Mouse (Mus musculus) urinary bladder, postnatal 4 days (tissue): ENCODE measurements around the gene Gimap3.
A peak's percentile ranks its signal among the peaks of the same experiment; 100 is the strongest.

ENCODE experiments used
- DNase-seq, 2 experiments: peaks; one replicate each; pipeline ENCODE4 v3.0.0; 2021 to 2022; ENCODE audit warnings: low spot score in 2 of 2

The Gimap3 gene

DNA sequence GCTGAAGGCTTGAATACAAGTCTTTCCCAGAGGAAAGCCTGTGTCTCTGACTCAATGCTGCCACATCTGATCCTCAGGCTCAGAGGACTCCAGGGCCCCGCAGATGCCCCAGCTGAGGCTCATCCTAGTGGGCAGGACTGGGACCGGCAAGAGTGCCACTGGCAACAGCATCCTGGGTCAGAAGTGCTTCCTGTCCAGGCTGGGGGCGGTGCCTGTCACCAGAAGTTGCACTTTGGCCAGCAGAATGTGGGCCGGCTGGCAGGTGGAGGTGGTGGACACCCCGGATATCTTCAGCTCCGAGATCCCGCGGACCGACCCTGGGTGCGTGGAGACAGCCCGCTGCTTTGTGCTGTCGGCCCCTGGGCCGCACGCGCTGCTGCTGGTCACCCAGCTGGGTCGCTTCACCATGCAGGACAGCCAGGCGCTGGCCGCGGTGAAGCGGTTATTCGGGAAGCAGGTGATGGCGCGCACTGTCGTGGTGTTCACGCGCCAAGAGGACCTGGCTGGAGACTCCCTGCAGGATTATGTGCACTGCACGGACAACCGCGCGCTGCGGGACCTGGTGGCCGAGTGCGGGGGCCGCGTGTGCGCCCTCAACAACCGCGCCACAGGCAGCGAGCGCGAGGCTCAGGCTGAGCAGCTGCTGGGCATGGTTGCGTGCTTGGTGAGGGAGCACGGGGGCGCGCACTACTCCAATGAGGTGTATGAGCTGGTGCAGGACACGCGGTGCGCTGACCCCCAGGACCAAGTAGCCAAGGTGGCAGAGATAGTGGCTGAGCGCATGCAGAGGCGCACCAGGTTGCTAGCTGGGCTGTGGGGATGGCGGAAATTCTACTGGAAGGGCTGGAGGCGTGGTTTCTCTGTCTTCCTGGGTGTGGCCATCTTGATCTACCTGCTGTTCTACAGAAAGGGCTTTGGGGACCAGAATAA lies 28.0 kb downstream of the Gimap3 start:
- DNase-seq, result no peak

DNA sequence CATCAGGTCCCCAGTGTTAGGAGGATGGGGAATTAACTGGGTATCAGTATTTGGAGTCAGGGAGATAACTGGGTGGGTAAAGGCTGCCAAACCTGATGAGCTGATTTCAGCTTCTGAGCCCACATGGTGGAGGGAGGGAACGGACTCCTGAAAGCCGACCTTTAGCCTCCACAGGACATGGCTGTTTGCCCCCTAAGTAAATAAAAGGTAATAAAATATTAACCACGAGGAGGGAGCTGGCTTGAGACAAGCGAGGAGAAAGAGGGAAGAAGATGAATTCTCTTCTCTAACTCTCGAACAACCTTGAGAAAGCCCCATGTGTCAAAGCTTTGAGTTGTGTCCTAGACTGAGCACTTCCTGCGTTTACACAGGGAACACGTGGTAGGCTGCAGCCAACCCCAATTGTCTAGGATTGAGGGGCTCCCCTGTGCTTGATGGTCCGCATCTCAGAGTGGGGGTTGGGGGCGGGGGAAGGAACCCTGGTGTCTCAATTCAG lies 28.9 kb downstream of the Gimap3 start:
- DNase-seq, result no peak

DNA sequence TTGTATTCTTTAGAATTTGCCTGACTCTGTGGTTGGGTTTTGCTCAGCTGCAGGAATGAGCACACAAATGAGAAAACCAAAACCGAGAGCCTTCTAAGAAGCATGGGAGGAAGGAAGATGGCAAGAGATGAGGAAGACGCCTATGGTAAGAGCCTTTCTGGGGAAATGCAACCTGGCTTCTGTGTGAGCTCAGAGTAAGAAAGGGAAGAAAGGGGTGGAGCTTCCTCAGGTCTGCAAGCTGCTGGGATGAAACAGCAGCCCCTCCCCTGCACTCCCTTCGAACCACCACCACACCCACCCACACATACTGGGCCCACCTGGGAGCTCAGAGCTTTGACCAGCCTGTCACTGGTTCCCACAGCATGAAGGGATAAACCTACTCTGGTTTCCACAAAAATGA lies 29.4 kb downstream of the Gimap3 start:
- DNase-seq, result no peak

DNA sequence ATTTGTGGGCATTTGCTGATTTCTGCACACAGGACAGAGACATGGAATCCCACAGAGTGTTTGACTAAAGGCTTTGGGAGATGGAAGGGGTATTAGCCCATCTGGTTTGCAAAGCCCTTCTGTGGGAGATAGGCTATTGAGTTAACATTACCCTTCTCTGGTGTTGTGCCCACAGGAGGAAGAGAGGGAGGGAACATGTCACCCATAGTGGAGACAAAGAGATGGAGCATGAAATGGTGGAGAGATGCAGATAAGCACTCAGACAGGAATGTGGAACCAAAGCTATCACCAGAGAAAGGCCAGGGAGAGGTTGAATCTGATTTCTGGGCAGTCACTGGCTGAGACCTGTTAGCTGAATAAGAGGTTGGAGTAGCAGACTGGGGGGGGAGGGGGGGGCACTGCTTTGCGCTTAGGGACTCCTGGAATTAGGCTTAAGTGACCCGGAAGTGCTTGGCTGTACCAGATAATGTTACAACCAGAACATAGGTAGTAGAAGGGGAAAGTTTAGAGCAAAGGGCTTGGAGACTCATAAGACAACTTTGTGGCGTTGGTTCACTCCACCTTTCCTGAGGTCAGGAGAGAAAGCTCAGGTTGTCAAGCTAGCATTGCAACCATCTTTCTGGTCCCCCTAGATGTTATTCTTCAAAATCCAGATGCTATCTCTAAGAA lies 30.0 kb downstream of the Gimap3 start:
- no peak for DNase-seq

DNA sequence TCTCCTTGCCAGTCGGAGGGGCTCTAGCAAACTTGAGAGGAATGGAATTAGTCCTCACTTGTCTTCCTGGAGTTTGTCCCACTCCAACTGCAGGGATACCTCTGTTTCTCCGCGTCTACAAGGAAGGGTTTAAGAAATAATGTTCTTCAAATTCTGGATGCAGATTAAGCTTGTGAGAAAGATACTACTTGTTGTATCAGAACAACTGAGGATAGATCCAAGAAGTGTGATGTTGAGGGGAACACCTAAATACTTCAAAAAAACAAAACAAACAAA lies 30.9 kb downstream of the Gimap3 start:
- DNase-seq, result no peak

DNA sequence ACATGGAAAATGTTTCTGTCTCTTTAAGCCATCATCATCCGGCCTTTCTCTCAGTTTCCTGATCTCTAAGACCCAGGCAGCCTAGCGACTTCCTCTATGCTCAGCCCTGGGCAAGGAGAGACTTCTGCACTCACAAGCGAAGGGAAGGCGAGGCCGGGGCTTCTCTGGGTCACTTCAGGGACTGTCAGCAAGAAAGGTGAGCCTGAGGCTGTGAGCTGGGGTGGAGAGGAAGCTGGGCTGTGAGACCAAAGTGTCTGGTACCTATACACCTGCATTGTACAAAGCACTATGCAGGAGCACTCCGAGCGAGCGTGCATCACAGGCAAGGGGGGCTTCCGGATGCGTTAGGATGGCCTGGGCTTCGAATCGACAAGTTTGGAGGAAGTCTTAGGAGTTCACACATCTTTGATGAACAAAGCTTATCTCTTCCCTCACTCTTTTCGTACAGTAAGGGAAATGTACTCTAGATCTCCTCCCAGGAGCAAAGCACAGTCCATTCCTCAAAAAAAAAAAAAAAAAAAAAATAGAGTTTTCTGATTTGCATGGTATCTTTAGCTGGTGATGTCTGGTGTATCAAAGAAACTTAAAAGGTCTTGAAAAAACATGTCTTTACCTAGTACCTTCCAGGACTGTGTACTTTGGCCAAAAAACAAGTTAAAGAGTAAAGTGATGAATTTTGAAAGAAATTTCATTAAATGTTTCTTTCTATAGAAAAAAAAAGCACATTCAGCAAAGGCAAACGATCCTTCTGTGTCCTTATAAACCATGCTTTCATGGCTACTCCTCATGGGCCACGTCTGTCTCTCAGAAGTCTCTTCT lies 31.5 kb downstream of the Gimap3 start, which contains the start of gene Gimap1:
Gene Gimap1, plus strand, starts transcription at position 94 of the 819 bp plus-strand sequence.
- no peak for DNase-seq

DNA sequence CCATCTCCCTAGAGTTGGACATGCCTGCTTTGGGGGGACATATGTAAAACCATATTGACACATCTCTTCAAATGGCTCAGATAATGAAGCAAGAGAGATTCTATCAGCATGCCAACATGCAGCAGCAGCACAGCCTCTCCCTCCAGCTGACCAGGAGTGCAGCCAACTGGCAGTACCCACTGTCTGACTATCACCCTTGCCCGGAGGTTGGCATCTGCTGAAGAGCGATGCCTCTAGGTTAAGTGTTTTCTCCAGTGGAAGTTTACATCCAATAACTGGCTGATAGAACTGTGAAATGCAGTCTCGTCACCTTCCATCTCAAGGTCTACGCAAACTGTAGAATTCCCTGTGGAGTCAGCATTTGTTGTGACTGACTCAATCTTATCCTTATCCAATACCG lies 33.0 kb downstream of the Gimap3 start:
- no peak for DNase-seq

DNA sequence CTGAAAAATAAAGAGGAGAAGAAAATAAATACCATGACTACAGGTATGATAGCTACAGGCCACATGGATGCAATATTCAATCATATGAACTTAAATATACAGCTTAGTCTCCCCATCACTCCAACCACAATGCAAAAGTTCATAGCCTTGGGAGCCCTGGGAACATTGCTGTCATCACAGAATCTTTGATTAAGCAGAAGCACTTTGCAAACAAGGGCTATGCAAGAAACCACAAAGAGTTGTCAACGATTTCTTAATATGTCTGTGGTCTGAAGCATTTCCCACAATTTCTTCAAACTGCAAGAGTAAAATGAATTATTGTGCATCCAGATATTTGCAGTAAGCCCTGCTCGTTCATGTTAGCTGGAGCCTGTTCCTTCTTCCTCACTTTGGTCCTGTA lies 33.6 kb downstream of the Gimap3 start:
- DNase-seq, result no peak

DNA sequence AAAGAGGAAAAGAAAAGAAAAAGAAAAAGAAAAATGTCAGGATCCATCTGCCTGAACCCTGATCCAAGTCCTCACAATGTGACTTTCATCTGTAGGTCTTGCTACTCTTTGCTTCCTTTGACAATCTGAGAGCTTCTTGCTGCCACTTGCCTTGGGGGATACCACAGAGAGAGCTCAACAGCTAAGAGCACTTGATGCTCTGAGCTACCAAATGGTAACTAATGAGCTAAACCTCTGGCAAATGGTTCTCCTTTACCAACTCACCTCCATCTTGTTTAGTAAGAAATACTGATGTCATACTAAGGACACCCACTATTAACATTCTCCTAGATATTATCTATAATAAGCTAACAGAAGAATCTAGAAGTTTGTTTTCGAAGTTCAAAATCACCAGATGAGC lies 37.0 kb downstream of the Gimap3 start:
- no peak for DNase-seq

DNA sequence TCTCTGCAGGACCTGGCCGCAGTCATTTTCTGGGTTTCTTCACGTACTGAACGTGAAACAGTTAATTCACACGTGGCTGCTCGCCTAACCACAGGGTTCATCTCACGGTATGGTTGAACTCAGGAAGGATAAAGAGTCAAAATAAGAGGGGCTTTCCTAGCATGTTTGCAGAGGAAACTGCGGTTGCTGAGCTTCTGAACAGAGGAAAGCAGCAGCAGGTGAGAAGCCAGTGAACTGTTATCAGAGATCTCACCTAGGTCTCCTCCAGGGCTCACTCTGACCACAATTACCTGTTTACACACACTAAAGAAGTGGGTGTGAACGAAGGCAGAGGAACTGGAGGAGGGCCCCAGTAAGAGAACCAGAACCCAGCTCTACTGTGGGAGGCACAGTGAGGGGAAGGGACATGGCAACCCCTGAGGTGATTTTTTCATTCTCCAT lies 37.8 kb downstream of the Gimap3 start:
- DNase-seq, result no peak

DNA sequence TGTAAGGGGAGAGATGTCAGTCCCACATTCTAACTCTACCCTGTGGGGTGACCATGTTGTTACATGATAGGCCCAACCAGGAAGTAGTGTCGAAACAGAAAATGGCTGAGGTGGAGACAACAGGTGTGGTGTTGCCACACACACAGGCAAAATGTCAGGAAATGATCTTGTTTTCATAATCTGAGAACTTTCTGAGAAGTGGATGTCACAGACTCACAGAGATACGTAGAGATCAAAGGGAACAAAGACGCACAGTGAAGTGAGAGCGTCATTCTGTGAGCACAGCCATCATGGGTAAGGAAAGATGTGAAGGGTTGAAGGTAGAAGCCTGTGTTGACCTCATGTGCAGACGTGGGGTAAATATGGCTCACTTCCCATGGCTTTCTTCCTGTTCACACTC lies 42.9 kb downstream of the Gimap3 start:
- DNase-seq, result no peak

DNA sequence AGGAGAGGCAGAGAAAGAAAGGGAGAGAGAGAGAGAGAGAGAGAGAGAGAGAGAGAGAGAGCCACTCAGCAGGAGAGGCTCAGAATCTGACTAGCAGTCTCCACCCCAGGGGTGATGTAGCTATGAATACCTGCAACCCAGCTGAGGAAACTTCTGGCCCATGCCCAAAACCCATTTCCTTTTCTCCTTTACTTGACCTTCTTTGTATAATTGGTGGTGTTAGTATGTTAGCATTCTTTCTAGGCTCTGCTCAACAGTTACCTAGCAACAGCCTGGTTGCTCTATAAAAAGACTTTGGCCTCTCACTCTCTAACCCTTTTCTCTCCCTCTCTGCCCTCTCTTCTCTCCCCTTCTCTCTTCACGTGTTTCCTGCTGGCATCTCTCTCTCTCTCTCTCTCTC lies 45.2 kb downstream of the Gimap3 start:
- no peak for DNase-seq

DNA sequence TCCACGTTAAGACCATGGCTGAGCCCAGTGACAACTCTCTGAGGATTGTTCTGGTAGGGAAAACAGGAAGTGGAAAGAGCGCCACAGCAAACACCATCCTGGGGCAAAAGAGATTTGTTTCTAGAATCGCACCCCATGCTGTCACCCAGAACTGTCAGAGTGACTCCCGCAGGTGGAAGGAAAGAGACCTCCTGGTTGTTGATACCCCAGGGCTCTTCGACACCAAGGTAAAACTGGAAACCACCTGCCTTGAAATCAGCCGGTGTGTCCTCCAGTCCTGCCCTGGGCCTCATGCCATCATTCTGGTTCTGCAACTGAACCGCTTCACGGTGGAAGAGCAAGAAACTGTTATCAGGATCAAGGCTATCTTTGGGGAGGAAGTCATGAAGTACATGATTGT lies 47.2 kb downstream of the Gimap3 start:
- DNase-seq, result peak in 1 of 2 experiments; percentile 52

DNA sequence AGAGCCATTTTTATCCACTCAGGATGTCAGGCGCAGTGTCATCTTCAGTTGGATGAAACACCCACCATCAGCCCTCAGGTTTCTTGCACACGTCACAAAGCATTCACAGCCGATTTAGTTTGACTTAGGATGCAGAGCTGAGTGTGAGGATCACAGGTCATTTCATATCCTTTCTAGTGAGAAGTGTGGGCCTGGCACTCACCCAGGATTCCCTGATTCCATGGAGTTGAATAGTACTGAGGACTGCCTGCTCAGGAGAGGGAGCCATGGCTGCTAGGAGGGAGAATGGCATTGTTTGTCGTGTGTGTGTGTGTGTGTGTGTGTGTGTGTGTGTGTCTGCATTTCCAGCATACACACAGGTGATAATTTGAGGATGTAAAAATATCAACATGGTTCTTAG lies 50.3 kb downstream of the Gimap3 start:
- DNase-seq, result peak in 1 of 2 experiments; percentile 54

DNA sequence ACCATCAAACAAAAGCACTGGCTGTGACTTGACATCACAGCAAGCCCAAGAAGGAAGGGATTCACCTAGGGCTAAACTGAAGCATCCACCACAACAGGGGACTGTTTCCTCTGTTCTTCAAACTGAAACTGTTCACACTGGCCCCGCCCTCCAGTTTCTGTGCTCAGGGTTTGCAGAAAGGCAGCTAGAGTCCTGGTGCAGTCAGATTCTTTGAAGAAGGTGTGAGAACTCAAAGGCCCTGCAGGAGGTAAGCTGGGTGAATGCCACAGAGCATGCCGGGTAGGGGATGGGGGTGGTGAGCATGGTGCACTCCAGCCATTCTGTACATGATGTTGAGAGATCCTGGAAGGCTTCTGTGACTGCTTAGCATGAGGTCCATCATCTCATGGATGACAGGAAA lies 52.2 kb downstream of the Gimap3 start, which contains the start of the genes Gm28053 and Gimap7:
Gene Gm28053, plus strand, starts transcription at position 153 of the 400 bp plus-strand sequence.
Gene Gimap7, plus strand, starts transcription at position 167 of the 400 bp plus-strand sequence.
- peak in 1 of 2 experiments; percentile 30 for DNase-seq
